Mouse (Mus musculus): Measurements from ENCODE around the gene Ppcdc. TPM values are rescaled to one million over a fixed set of nuclear protein-coding genes. Genes with fewer than 3 reads are reported as not detected.

The Ppcdc gene
- 19.4 and 25.2 TPM in 2 replicates for total RNA-seq (2014; fragmentation: Nextera tagmentation)
- total RNA-seq (2017): 10.0 and 13.4 TPM in 2 replicates

GRCm38 (mm10) chr9:57439522-57440295, at the start of gene Ppcdc:
Gene Ppcdc (minus strand): TSS chr9:57440124.
- peak; percentile 96 for ATAC-seq (replicated peaks; ENCODE audit: poor library complexity, severe bottlenecking)

- peak; percentile 55 for ATAC-seq (replicated peaks; ENCODE audit: poor library complexity, severe bottlenecking)
Measured at GRCm38 (mm10) chr9:57487807-57488206, 47.9 kb upstream of the Ppcdc start.

GRCm38 (mm10) chr9:57485774-57486173, 45.9 kb upstream of the Ppcdc start:
- peak; percentile 68 for ATAC-seq (replicated peaks; ENCODE audit: poor library complexity, severe bottlenecking)

DNA sequence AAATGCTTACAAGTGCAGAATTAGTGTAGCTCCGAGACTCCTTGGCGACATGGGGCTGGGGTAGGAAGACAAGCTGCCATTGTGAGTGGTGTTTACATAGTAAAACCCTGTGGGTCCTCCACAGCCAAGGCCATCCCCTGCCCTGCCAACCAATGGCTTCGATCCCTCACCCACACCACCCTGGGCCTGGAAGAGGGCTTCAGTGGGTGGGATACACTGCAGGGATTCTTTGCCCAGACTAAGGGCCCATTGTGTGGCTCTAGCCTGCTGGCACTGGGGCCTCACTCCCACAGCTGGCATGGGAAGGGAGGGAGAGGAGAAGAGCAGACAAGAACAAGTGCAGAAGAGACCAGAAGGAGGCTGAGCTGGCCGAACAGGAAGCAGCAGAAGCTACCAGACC, 29.0 kb upstream of the Ppcdc start:
- ATAC-seq (replicated peaks; ENCODE audit: poor library complexity, severe bottlenecking): no peak

DNA sequence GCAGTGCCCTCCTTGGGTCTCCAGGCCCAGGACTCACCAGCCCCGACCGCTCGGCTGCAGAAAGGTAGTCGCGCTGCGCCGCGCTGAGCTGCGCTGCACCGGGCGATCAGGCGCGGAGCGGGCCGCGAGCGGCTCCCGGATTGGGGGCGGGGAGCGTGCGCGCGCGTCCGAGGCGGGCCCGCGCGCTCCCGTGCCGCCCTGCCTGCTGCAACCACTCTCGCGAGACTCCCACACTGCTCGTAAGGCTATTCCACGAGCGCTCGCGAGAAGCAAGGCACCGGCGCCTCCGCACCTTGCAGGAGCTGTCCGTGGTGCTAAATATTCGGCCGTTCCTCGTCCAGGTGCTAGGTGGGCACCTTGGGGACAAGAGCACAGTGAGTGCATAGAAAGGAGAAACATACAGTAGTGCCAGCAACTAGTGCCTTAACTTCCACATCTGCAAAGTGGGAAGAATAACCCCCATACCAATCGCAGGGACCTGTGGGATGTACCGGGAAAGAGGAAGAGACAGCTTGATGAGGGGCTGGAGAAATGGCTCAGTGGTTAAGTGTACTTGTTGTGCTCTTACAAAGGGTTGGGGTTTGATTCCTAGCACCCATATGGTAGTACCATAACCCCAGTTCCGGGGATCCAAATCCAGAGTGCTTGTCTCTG, 28.1 kb upstream of the Ppcdc start, which contains the start of gene Scamp5:
TSS of gene Scamp5 (minus strand) at position 165 of the 654 bp plus-strand sequence.
- peak; percentile 97 for ATAC-seq (replicated peaks; ENCODE audit: poor library complexity, severe bottlenecking)

DNA sequence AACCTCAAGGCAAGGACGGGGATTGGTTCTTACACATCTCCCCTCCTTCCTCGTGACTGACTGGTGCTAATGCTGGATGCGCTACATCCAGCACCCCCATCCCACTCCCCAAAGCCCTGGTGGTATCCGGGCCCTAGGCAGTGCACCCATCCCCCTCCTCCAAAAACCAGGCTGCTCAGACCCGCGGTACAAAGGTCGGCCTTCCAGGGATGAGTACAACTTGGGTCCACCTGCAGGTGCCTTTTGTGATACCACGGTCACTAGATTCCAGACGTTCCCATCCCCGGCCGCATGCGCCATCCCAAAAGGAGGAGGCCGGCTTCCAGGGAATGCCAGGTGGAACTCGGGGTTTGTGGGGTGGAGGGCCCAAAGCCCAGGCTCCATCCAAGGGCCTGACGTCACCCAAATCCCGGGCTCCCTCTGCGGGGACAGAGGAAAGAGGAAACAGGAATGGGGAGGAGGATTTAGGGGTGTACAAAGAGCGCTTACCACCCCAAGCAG, 27.4 kb upstream of the Ppcdc start:
- ATAC-seq (replicated peaks; ENCODE audit: poor library complexity, severe bottlenecking): 0 out of 2 replicates have a peak, but pooled peaks have one; percentile 2

GRCm38 (mm10) chr9:57466101-57466500, 26.2 kb upstream of the Ppcdc start:
- ATAC-seq (replicated peaks; ENCODE audit: poor library complexity, severe bottlenecking): peak; percentile 58

- ATAC-seq (replicated peaks; ENCODE audit: poor library complexity, severe bottlenecking): no peak
Measured at GRCm38 (mm10) chr9:57462866-57463265, 22.9 kb upstream of the Ppcdc start.

GRCm38 (mm10) chr9:57459707-57460106, 19.8 kb upstream of the Ppcdc start:
- no peak for ATAC-seq (replicated peaks; ENCODE audit: poor library complexity, severe bottlenecking)

DNA sequence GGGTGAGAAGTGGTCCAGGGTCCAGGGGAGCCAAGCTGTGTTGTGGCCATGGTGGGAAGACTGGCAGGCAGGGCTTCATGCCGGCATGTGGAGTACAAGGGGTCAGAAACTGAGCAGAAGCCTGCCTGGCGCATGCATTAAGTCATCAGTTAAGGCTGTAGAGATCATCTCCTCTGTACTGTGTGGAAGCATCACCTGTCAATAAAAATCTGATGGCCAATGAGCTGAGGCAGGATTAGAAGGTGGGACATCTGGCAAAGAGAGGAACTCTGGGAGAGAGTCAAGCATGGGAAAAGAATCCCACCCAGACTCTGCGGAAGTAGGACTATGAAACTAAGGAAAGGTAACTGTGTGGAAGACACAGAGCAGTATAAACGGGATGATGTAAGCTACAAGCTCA, 13.6 kb upstream of the Ppcdc start:
- ATAC-seq (replicated peaks; ENCODE audit: poor library complexity, severe bottlenecking): no peak

DNA sequence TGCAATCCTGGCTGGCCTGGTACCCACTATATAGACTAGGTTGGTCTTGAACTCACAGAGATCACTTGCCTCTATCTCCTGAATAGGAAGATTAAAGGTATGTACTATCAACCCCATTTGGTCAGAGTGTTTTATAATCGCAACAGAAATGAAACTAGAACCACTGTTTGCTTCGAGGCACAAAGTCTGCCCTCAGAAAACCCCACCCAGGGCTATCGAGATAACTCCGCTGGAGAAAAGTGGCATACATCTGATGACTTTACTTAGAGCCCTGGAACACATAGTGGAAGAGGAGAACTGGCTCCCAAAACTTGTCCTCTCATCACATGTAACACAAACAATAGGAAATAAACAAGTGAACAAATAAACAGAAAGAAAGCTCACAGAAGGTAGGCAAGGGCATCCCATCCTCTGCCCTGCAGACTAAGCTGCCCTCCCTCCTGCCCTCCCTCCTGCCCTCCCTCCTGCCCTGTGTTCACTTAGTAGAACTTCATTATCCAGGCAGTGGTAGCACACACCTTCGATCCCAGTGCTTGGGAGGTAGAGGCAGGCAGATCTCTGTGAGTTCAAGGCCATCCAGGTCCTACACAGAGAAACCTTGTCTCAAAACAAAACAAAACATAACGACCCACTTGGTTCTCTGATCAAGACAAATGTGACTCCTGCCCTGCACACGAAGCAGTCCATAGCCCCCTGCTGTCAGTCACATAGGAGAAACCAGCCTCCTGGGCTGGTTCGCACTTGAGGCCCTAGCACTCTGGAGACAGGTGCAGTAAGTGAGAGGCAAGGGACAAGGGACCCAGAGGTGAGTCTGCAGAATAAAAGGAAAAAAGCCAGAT, 12.9 kb upstream of the Ppcdc start:
- ATAC-seq (replicated peaks; ENCODE audit: poor library complexity, severe bottlenecking): no peak

GRCm38 (mm10) chr9:57449715-57450114, 9.8 kb upstream of the Ppcdc start:
- no peak for ATAC-seq (replicated peaks; ENCODE audit: poor library complexity, severe bottlenecking)

DNA sequence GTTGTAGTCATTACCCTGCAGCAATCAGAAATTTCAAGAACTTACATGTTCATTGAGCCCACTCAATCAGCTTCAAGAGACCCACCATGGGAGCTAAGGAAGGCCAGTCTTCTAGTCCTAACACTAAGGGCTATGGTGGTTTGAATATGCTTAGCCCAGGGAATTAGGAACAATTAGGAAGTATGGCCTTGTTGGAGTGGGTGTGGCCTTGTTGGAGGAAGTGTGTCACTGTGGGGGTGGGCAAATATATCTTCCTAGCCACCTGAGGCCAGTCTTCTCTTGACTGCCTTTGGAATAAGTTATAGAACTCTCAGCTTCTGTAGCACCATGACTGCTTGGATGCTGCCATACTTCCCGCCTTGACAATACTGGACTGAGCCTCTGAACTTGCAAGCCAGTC, 696 bp upstream of the Ppcdc start:
- no peak for ATAC-seq (replicated peaks; ENCODE audit: poor library complexity, severe bottlenecking)

- ATAC-seq (replicated peaks; ENCODE audit: poor library complexity, severe bottlenecking): no peak
Measured at GRCm38 (mm10) chr9:57439083-57439482, 841 bp downstream of the Ppcdc start.

DNA sequence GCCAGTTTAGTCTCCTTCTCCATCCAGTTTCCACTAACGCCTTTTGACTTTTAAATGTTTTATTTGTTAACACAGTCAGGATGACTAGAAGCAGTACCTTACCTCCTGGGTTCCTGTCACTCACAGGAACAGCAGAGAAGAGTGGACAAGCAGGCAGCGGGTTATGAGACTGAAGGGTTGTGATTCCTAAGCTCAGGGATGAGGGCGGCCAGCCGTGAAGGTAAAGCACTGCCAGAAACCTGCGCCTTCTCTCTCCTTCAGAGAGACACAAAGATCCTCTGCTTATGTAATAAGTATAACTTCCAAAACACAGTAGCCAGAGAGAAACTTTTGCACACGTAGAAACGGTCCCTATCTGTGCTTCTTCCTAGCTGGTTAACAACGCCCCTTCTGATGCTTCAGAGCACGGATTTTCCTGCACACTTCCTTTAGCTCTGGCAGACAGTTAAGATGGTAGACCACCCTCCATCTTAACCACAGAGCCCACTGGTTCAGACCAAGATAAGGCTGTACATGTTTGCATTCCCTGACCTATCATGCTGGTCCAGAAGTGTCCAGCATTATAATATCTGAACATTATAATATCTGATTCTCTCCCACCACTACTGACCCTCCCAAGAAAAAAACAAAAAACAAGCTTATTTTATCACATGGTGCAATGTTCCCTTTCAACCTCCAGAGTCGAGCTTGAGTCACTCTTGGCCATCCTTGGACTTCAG, 1.9 kb downstream of the Ppcdc start:
- no peak for ATAC-seq (replicated peaks; ENCODE audit: poor library complexity, severe bottlenecking)

- ATAC-seq (replicated peaks; ENCODE audit: poor library complexity, severe bottlenecking): no peak
Measured at GRCm38 (mm10) chr9:57436166-57436565, 3.8 kb downstream of the Ppcdc start.

DNA sequence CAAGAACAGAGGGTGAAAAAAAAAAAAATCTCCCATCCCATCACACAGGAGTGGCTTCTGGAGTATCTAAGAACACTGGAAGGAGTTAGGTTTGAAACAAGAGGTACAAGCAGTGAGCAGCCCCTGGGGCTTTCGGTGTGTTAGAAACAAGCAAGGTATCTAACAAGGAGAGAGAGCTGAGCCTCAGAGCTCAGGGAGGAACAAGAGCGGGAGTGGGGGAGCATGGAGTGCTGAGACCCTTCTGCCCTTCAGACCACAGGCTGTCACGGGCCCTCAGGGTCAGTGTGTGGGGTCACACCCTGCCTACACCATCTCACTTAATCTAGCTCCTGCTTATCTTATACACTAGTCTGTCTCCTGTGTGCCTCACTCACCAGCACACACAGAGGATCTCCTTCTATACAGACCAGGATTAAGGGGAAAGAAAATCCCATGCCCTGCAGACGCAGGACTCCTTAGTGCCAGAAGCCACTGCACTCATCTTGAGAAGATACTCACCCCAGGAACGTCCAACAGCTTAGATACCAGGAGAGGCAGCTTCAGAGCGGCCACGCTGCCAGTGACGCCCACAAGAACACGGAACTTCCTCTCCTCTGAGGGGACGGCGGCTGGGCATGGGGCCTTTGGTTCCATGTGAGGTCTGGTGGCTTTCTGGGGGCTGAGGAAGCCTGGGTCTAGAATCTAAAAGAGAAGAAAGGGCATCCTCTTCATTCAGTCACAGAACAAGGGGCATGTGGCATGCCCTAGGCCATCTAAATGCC, 5.3 kb downstream of the Ppcdc start:
- ATAC-seq (replicated peaks; ENCODE audit: poor library complexity, severe bottlenecking): peak; percentile 30; the same call in 1 of the 2 replicates

GRCm38 (mm10) chr9:57433097-57434032, 6.6 kb downstream of the Ppcdc start:
- ATAC-seq (replicated peaks; ENCODE audit: poor library complexity, severe bottlenecking): peak; percentile 81

All from granulocyte monocyte progenitor cell, adult 5-6 weeks (primary cell).